Mouse (Mus musculus): ENCODE data around the gene Utf1. TPM values are rescaled to one million over a fixed set of nuclear protein-coding genes. Genes with fewer than 3 reads are reported as not detected.
A peak's percentile ranks its signal among the peaks of the same experiment; 100 is the strongest.

The Utf1 gene
- total and polyA plus RNA-seq, 2 experiments from 2014 or later, result not detected

- Histone ChIP-seq H3K27me3 (ENCODE audit: insufficient read depth, low read length) (no peaks in the 10 kb centered on the region), H3K9ac (replicated peaks; ENCODE audit: low read length, poor library complexity, severe bottlenecking) (no peak overlapping the region), H3K9me3 (ENCODE audit: low read length) (no peaks in the 10 kb centered on the region), H3K4me3 (ENCODE audit: low read depth, low read length) (no peak overlapping the region), H3K4me2 (ENCODE audit: low read depth, low read length, poor library complexity, severe bottlenecking) (no peak overlapping the region), H3K27ac (ENCODE audit: low read depth, low read length) (no peak overlapping the region), H3K36me3 (ENCODE audit: insufficient read depth, low read length) (no peaks in the 10 kb centered on the region), H3K4me1 (ENCODE audit: insufficient read depth, low read length) (no peaks in the 10 kb centered on the region)
- 29% methylated on average over 11 of the region's 11 CpGs for WGBS
- no peak for TF ChIP-seq CTCF (IDR thresholded peaks at IDR 0.05)
- peak; percentile 19 for DNase-seq (ENCODE audit: low spot score)
- 0 out of 2 replicates have a peak, but pooled peaks have one; percentile 57 for ATAC-seq (ENCODE audit: low FRiP score)
Observed at GRCm38 (mm10) chr7:139957958-139958357, 14.4 kb downstream of the Utf1 start.

GRCm38 (mm10) chr7:139961141-139961540, 17.6 kb downstream of the Utf1 start:
- no peaks in the 10 kb centered on the region for H3K9me3 ChIP-seq (ENCODE audit: low read length)
- H3K4me3 ChIP-seq (ENCODE audit: low read depth, low read length), result no peak overlapping the region
- no peak overlapping the region for H3K4me2 ChIP-seq (ENCODE audit: low read depth, low read length, poor library complexity, severe bottlenecking)
- no peak for TF ChIP-seq CTCF (IDR thresholded peaks at IDR 0.05)
- no peaks in the 10 kb centered on the region for H3K27me3 ChIP-seq (ENCODE audit: insufficient read depth, low read length)
- H3K27ac ChIP-seq (ENCODE audit: low read depth, low read length), result no peak overlapping the region
- no peak for DNase-seq (ENCODE audit: low spot score)
- H3K4me1 ChIP-seq (ENCODE audit: insufficient read depth, low read length), result no peaks in the 10 kb centered on the region
- no peak overlapping the region for H3K9ac ChIP-seq (replicated peaks; ENCODE audit: low read length, poor library complexity, severe bottlenecking)
- ATAC-seq (ENCODE audit: low FRiP score), result no peak
- no peaks in the 10 kb centered on the region for H3K36me3 ChIP-seq (ENCODE audit: insufficient read depth, low read length)
- 86% methylated on average over 10 of the region's 10 CpGs for WGBS

GRCm38 (mm10) chr7:139963814-139964213, 20.2 kb downstream of the Utf1 start:
- WGBS, result 61% methylated on average over 4 of the region's 4 CpGs
- Histone ChIP-seq H3K9ac (replicated peaks; ENCODE audit: low read length, poor library complexity, severe bottlenecking) (no peak overlapping the region), H3K36me3 (ENCODE audit: insufficient read depth, low read length) (no peaks in the 10 kb centered on the region), H3K4me3 (ENCODE audit: low read depth, low read length) (no peak overlapping the region), H3K4me1 (ENCODE audit: insufficient read depth, low read length) (no peaks in the 10 kb centered on the region), H3K9me3 (ENCODE audit: low read length) (no peaks in the 10 kb centered on the region), H3K4me2 (ENCODE audit: low read depth, low read length, poor library complexity, severe bottlenecking) (no peak overlapping the region), H3K27ac (ENCODE audit: low read depth, low read length) (no peak overlapping the region), H3K27me3 (ENCODE audit: insufficient read depth, low read length) (0 out of 2 replicates have a peak, but pooled peaks cover 3% of the 10 kb centered on the region)
- TF ChIP-seq CTCF (IDR thresholded peaks at IDR 0.05), result no peak
- ATAC-seq (ENCODE audit: low FRiP score), result no peak
- no peak for DNase-seq (ENCODE audit: low spot score)

GRCm38 (mm10) chr7:139967175-139967574, 23.6 kb downstream of the Utf1 start:
- H3K4me2 ChIP-seq (ENCODE audit: low read depth, low read length, poor library complexity, severe bottlenecking), result no peak overlapping the region
- no peak overlapping the region for H3K4me3 ChIP-seq (ENCODE audit: low read depth, low read length)
- no peaks in the 10 kb centered on the region for H3K9me3 ChIP-seq (ENCODE audit: low read length)
- TF ChIP-seq CTCF (IDR thresholded peaks at IDR 0.05), result no peak
- H3K27ac ChIP-seq (ENCODE audit: low read depth, low read length), result no peak overlapping the region
- H3K9ac ChIP-seq (replicated peaks; ENCODE audit: low read length, poor library complexity, severe bottlenecking), result no peak overlapping the region
- no peak for ATAC-seq (ENCODE audit: low FRiP score)
- 0 out of 2 replicates have a peak, but pooled peaks cover 3% of the 10 kb centered on the region for H3K27me3 ChIP-seq (ENCODE audit: insufficient read depth, low read length)
- H3K36me3 ChIP-seq (ENCODE audit: insufficient read depth, low read length), result no peaks in the 10 kb centered on the region
- H3K4me1 ChIP-seq (ENCODE audit: insufficient read depth, low read length), result no peaks in the 10 kb centered on the region
- 8% methylated on average over 4 of the region's 4 CpGs for WGBS
- no peak for DNase-seq (ENCODE audit: low spot score)

- Histone ChIP-seq H3K4me2 (ENCODE audit: low read depth, low read length, poor library complexity, severe bottlenecking) (no peak overlapping the region), H3K9ac (replicated peaks; ENCODE audit: low read length, poor library complexity, severe bottlenecking) (no peak overlapping the region), H3K9me3 (ENCODE audit: low read length) (no peaks in the 10 kb centered on the region), H3K36me3 (ENCODE audit: insufficient read depth, low read length) (no peaks in the 10 kb centered on the region), H3K27ac (ENCODE audit: low read depth, low read length) (no peak overlapping the region), H3K27me3 (ENCODE audit: insufficient read depth, low read length) (0 out of 2 replicates have a peak, but pooled peaks cover 3% of the 10 kb centered on the region), H3K4me1 (ENCODE audit: insufficient read depth, low read length) (no peaks in the 10 kb centered on the region), H3K4me3 (ENCODE audit: low read depth, low read length) (no peak overlapping the region)
- no peak for TF ChIP-seq CTCF (IDR thresholded peaks at IDR 0.05)
- WGBS, result 55% methylated on average over 5 of the region's 5 CpGs
- DNase-seq (ENCODE audit: low spot score) (no peak), ATAC-seq (ENCODE audit: low FRiP score) (no peak)
Observed at GRCm38 (mm10) chr7:139968428-139968827, 24.8 kb downstream of the Utf1 start.

- no peak overlapping the region for H3K27ac ChIP-seq (ENCODE audit: low read depth, low read length)
- no peaks in the 10 kb centered on the region for H3K4me1 ChIP-seq (ENCODE audit: insufficient read depth, low read length)
- 0 out of 2 replicates have a peak, but pooled peaks cover 3% of the 10 kb centered on the region for H3K27me3 ChIP-seq (ENCODE audit: insufficient read depth, low read length)
- no peaks in the 10 kb centered on the region for H3K36me3 ChIP-seq (ENCODE audit: insufficient read depth, low read length)
- H3K4me3 ChIP-seq (ENCODE audit: low read depth, low read length), result no peak overlapping the region
- ATAC-seq (ENCODE audit: low FRiP score) (0 out of 2 replicates have a peak, but pooled peaks have one; percentile 45), DNase-seq (ENCODE audit: low spot score) (peak; percentile 86)
- TF ChIP-seq CTCF (IDR thresholded peaks at IDR 0.05), result peak; percentile 90
- no peak overlapping the region for H3K9ac ChIP-seq (replicated peaks; ENCODE audit: low read length, poor library complexity, severe bottlenecking)
- WGBS, result 28% methylated on average over 9 of the region's 10 CpGs
- no peak overlapping the region for H3K4me2 ChIP-seq (ENCODE audit: low read depth, low read length, poor library complexity, severe bottlenecking)
- no peaks in the 10 kb centered on the region for H3K9me3 ChIP-seq (ENCODE audit: low read length)
Observed at GRCm38 (mm10) chr7:139969348-139970130, 25.9 kb downstream of the Utf1 start.

All from midbrain, postnatal 0 days (tissue).